Comparison of ENCODE assay signal across 22 mouse cellular contexts in genomic region chr4:143294324-143294723, GRCm38 (mm10). TPM values are rescaled to one million over a fixed set of nuclear protein-coding genes. Genes with fewer than 3 reads are reported as not detected.
DNase-seq lines count a peak whose midpoint lies in the region; ATAC-seq and TF ChIP-seq lines count a peak whose summit lies in the region.
"Had no signal": no experiment of that assay in that cellular context is flagged by ENCODE, and none has a peak within 500 bp of the region (broad histone marks: within the 10 kb centered on the region; RNA-seq: fewer than 3 reads in every experiment).

No protein-coding gene starts in this region.

- no peak for ATAC-seq in kidney, embryonic 16.5 days (ENCODE audit: low FRiP score, low TSS enrichment)
- ATAC-seq in stomach, embryonic 15.5 days (ENCODE audit: insufficient read depth, low FRiP score, low read depth) = no peak
- ATAC-seq: forebrain, embryonic 16.5 days had no signal

- H3K4me1 ChIP-seq in kidney, embryonic 16.5 days (ENCODE audit: insufficient read depth, low read length) = peaks cover 45% of the 10 kb centered on the region
- no peaks in the 10 kb centered on the region; the same call in 1 of the 2 replicates for H3K4me1 ChIP-seq in testis, adult 2 months (ENCODE audit: control insufficient read depth, insufficient read depth, low read length)
- H3K4me1 ChIP-seq in stomach, embryonic 15.5 days = peaks cover 7% of the 10 kb centered on the region; the same call in 1 of the 2 replicates

- 50% methylated on average over 6 of the region's 6 CpGs for WGBS in kidney, embryonic 16.5 days
- 54% methylated on average over 6 of the region's 6 CpGs for WGBS in stomach, embryonic 15.5 days

- DNase-seq in gastrocnemius, adult 18-20 months (ENCODE audit: low spot score) = peak; percentile 58
- DNase-seq in gastrocnemius, postnatal 10 days = no peak
- no peak for DNase-seq in kidney, adult 11 months
- DNase-seq in testis, postnatal 10 days (ENCODE audit: low spot score) = no peak
- DNase-seq in right cerebral cortex, postnatal 25 days = no peak
- DNase-seq: adrenal gland, adult 8-10 months; cerebellum, adult 11-12 months; cerebellum, postnatal 25 days; heart, postnatal 14 days; kidney, adult 9 months; midbrain, embryonic 14.5 days; retina, postnatal 1 day; spleen, adult 18-20 months; thymus, postnatal 4 days had no signal

- no peaks in the 10 kb centered on the region for H3K36me3 ChIP-seq in kidney, embryonic 16.5 days (ENCODE audit: insufficient read depth, low read length)
- H3K36me3 ChIP-seq in testis, adult 2 months (ENCODE audit: control insufficient read depth, insufficient read depth, low read length) = no peaks in the 10 kb centered on the region
- H3K36me3 ChIP-seq in stomach, embryonic 15.5 days = no peaks in the 10 kb centered on the region

- no peak overlapping the region for H3K4me2 ChIP-seq in kidney, embryonic 16.5 days (replicated peaks; ENCODE audit: low read depth, low read length)
- H3K4me2 ChIP-seq in stomach, embryonic 15.5 days = no peak overlapping the region
- H3K4me2 ChIP-seq: heart, embryonic 11.5 days; limb, embryonic 12.5 days had no signal

- peak overlapping the region; percentile 52 for H3K27ac ChIP-seq in kidney, embryonic 16.5 days (ENCODE audit: low read length)
- H3K27ac ChIP-seq in testis, adult 2 months (ENCODE audit: control insufficient read depth, insufficient read depth, low read depth, low read length) = peak overlapping the region; percentile 81
- peak overlapping the region; percentile 61; the same call in 1 of the 2 replicates for H3K27ac ChIP-seq in stomach, embryonic 15.5 days
- H3K27ac ChIP-seq: limb, embryonic 12.5 days; liver, embryonic 14.5 days had no signal

- no peak for TF ChIP-seq POLR2A in testis, adult 2 months (IDR thresholded peaks at IDR 0.05; ENCODE audit: control insufficient read depth, low read depth, low read length)

- no peak overlapping the region for H3K9ac ChIP-seq in kidney, embryonic 16.5 days (replicated peaks; ENCODE audit: low read length)
- no peak overlapping the region for H3K9ac ChIP-seq in stomach, embryonic 15.5 days
- H3K9ac ChIP-seq: limb, embryonic 12.5 days; liver, embryonic 14.5 days had no signal

- H3K4me3 ChIP-seq in kidney, embryonic 16.5 days (ENCODE audit: low read length) = no peak overlapping the region
- no peak overlapping the region for H3K4me3 ChIP-seq in testis, adult 2 months (ENCODE audit: control insufficient read depth, low read depth, low read length)
- H3K4me3 ChIP-seq in stomach, embryonic 15.5 days (replicated peaks) = no peak overlapping the region
- H3K4me3 ChIP-seq: limb, embryonic 12.5 days had no signal

- TF ChIP-seq CTCF in testis, adult 2 months (IDR thresholded peaks at IDR 0.05; ENCODE audit: control insufficient read depth, insufficient read depth, insufficient replicate concordance, low read depth, low read length) = no peak

- H3K9me3 ChIP-seq in kidney, embryonic 16.5 days (ENCODE audit: low read length) = no peaks in the 10 kb centered on the region
- no peaks in the 10 kb centered on the region for H3K9me3 ChIP-seq in stomach, embryonic 15.5 days

- H3K27me3 ChIP-seq in kidney, embryonic 16.5 days (ENCODE audit: insufficient read depth, low read length) = no peaks in the 10 kb centered on the region
- H3K27me3 ChIP-seq in testis, adult 2 months (ENCODE audit: control insufficient read depth, insufficient read depth, low read length) = no peaks in the 10 kb centered on the region
- no peaks in the 10 kb centered on the region for H3K27me3 ChIP-seq in stomach, embryonic 15.5 days (replicated peaks)

RNA-seq across cellular contexts. Expression of gene Pdpn, which starts 5.0 kb away (rescaled TPM):
- 1 to 10 TPM; 4.7 to 5.2 TPM for total RNA-seq in gastrocnemius, adult 18-20 months (2021)
- 10 to 100 TPM; 23.1 to 28.3 TPM for total RNA-seq in gastrocnemius, postnatal 10 days (2021)
- 47.5 and 48.2 TPM in 2 replicates for polyA plus RNA-seq in kidney, embryonic 16.5 days (2015; fragmentation: Nextera tagmentation; extraction: Ambion mirVana)
- polyA plus RNA-seq in testis, adult 2 months (2012; rRNA removed) = 1.3 and 2.0 TPM in 2 replicates
- polyA plus RNA-seq in stomach, embryonic 15.5 days (2015; fragmentation: Nextera tagmentation; extraction: Ambion mirVana) = 27.4 and 29.7 TPM in 2 replicates
- total RNA-seq: CH12.LX had no signal

RNA-seq across cellular contexts. Expression of gene Lrrc38, which starts 55.2 kb away (rescaled TPM):
- 10 to 100 TPM; 33.4 to 37.4 TPM for total RNA-seq in gastrocnemius, adult 18-20 months (2021)
- total RNA-seq in gastrocnemius, postnatal 10 days (2021) = 10 to 100 TPM; 18.6 to 24.2 TPM
- 0.06 and 0.12 TPM in 2 replicates for polyA plus RNA-seq in kidney, embryonic 16.5 days (2015; fragmentation: Nextera tagmentation; extraction: Ambion mirVana)
- polyA plus RNA-seq in testis, adult 2 months (2012; rRNA removed) = 0.31 and 0.35 TPM in 2 replicates
- 0.18 TPM in 1 of 2 replicates, not detected in the other for polyA plus RNA-seq in stomach, embryonic 15.5 days (2015; fragmentation: Nextera tagmentation; extraction: Ambion mirVana)
- total RNA-seq: CH12.LX had no signal
- polyA plus RNA-seq: liver, embryonic 14.5 days had no signal
